Mouse (Mus musculus): ENCODE measurements around the gene Naif1. TPM values are rescaled to one million over a fixed set of nuclear protein-coding genes. Genes with fewer than 3 reads are reported as not detected.

Gene Naif1
- polyA plus RNA-seq, 1 experiment from 2014 or later: 7.0 TPM

DNA sequence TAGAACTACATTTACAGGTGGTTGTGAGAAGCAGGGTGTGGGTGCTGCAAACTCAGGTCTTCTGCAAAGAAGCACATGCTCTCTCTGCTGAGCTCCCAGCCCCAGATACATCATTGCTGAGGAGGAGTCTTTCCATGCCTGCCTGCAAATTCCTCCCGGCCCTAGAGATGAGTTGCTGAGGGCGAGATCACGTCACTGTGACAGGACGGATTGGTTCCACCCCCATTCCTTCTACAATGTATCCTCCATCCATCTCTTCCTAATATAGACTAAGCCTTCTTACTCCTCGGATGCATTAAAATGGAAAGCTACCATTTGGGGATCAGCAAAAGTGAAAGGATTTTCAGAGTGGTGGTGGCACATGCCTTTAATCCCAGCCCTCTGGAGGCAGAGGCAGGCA, 24.7 kb upstream of the Naif1 start:
- no peaks in the 10 kb centered on the region for H3K9me3 ChIP-seq (ENCODE audit: control insufficient read depth, low read length)
- peaks cover 4% of the 10 kb centered on the region; the same call in 1 of the 2 replicates for H3K36me3 ChIP-seq (ENCODE audit: control insufficient read depth, insufficient read depth)
- 80% methylated on average over 5 of the region's 5 CpGs for WGBS
- H3K4me2 ChIP-seq (ENCODE audit: low read length): no peak overlapping the region
- no peak overlapping the region for H3K27ac ChIP-seq (ENCODE audit: low read length)
- no peak overlapping the region for H3K4me3 ChIP-seq (replicated peaks; ENCODE audit: low read length)
- no peak for ATAC-seq
- no peaks in the 10 kb centered on the region for H3K27me3 ChIP-seq (replicated peaks; ENCODE audit: control insufficient read depth, insufficient read depth, low read length)
- peaks cover 41% of the 10 kb centered on the region for H3K4me1 ChIP-seq (replicated peaks; ENCODE audit: control insufficient read depth, insufficient read depth, low read length)
- H3K9ac ChIP-seq (replicated peaks; ENCODE audit: low read depth, low read length): no peak overlapping the region

DNA sequence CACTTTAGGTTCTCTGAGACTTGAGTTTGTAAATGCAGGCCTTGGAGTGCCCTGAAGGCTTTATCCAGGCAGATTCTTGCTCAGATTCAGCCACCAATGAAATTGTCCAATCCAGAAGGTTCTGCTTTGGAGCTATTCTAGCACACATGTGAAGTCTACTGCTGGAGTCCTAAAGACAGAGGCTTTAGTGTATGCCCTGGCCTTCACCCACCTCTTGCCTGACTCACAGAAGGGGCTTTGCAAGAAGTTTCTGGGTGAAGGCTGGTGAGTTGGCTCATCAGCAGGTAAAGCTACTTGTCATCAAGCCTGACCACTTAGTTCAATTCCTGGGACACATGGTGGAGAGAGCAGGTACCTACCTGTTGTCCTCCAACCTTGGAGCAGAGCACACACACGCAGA, 24.1 kb upstream of the Naif1 start:
- no peak for ATAC-seq
- Histone ChIP-seq H3K4me3 (replicated peaks; ENCODE audit: low read length) (no peak overlapping the region), H3K4me1 (replicated peaks; ENCODE audit: control insufficient read depth, insufficient read depth, low read length) (peaks cover 42% of the 10 kb centered on the region), H3K9me3 (ENCODE audit: control insufficient read depth, low read length) (no peaks in the 10 kb centered on the region), H3K27ac (ENCODE audit: low read length) (no peak overlapping the region), H3K4me2 (ENCODE audit: low read length) (no peak overlapping the region), H3K27me3 (replicated peaks; ENCODE audit: control insufficient read depth, insufficient read depth, low read length) (no peaks in the 10 kb centered on the region), H3K36me3 (ENCODE audit: control insufficient read depth, insufficient read depth) (no peaks in the 10 kb centered on the region), H3K9ac (replicated peaks; ENCODE audit: low read depth, low read length) (no peak overlapping the region)
- 91% methylated on average over 1 of the region's 1 CpGs for WGBS

DNA sequence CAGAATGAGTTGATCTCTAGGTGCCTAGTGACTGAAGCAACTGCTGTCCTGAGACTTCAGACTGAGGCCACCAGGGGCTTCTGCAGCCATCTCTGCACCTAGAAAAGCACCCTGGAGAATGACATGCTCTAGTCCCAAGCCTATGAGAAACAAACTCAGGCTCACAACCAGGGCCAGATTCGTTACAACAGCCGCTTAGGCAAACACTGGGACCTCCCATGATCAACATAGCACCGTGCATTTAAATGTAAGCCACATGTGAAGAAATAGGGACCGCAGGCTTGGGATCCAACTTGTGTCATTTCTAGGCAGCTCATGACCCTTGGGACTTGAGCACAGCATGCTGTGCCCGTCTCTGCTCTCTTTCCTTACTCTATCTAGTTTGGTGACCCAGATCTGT, 22.5 kb upstream of the Naif1 start:
- peak overlapping the region; percentile 31 for H3K4me3 ChIP-seq (replicated peaks; ENCODE audit: low read length)

DNA sequence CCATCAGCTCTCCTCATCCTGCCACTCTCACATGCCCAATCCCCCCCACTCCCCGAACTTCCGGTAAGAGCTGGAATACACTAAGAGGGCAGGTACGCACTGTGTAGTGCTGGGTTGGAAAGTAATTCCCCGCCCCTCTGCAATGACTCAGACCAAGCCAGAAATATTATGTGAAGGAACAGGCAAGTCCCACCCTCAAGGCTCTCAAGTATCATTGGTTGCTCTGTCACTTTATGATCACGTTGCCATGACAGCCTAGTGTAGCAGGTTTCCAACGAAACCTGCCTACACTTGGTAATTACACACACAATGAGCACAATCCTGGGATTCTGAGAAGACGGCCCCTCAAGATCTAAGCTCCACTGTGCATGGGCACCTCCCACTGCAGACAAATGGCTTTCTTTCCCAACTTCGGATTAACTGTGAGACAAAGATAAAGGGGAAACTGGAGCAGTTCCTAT, 22.0 kb upstream of the Naif1 start:
- peaks cover 48% of the 10 kb centered on the region for H3K4me1 ChIP-seq (replicated peaks; ENCODE audit: control insufficient read depth, insufficient read depth, low read length)
- WGBS: 18% methylated on average over 8 of the region's 8 CpGs
- peak; percentile 80 for ATAC-seq

More for the DNA sequence above, 22.5 kb upstream of the Naif1 start:
- Histone ChIP-seq H3K9me3 (ENCODE audit: control insufficient read depth, low read length) (no peaks in the 10 kb centered on the region), H3K4me2 (ENCODE audit: low read length) (peak overlapping the region; percentile 65), H3K9ac (replicated peaks; ENCODE audit: low read depth, low read length) (no peak overlapping the region), H3K27ac (ENCODE audit: low read length) (peak overlapping the region; percentile 56), H3K27me3 (replicated peaks; ENCODE audit: control insufficient read depth, insufficient read depth, low read length) (no peaks in the 10 kb centered on the region), H3K4me1 (replicated peaks; ENCODE audit: control insufficient read depth, insufficient read depth, low read length) (peaks cover 50% of the 10 kb centered on the region), H3K36me3 (ENCODE audit: control insufficient read depth, insufficient read depth) (no peaks in the 10 kb centered on the region)
- 68% methylated on average over 5 of the region's 5 CpGs for WGBS
- no peak for ATAC-seq

DNA sequence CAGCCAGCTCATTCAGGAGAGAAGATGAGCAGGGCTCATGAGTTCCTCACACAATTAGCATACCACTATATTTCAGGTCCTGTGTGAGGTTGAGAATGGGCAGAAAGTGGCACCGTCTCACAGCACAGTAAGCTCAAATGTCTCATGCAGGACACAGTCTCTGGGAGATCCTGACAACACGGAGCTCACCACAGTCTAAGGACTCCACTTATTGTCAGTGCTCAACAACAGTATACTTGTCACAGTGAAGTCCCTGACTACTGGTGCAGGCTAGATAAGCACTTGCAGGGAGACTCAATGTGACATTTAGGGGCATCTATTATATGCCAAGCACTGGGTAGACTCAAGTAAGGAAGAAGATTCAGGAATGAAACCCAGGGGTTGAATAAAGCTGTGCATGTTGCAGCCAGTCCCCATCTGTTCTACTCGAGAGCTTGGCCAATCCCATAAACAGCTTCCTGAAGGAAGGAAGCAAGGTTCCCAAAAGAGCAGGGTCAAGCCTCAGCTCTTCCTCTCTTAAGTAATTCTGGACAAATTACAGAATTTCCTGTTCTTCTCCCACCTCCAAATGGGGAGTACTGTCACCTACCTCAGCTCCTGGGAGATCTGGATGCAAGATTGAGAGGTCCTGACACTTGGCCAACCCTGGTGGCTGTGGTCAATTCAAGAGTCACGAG, 20.9 kb upstream of the Naif1 start:
- H3K27me3 ChIP-seq (replicated peaks; ENCODE audit: control insufficient read depth, insufficient read depth, low read length): no peaks in the 10 kb centered on the region
- H3K9ac ChIP-seq (replicated peaks; ENCODE audit: low read depth, low read length): peak overlapping the region; percentile 26; the same call in 1 of the 2 replicates
- WGBS: 69% methylated on average over 4 of the region's 4 CpGs
- no peak for ATAC-seq
- H3K27ac ChIP-seq (ENCODE audit: low read length): peak overlapping the region; percentile 71; the same call in 1 of the 2 replicates
- H3K4me1 ChIP-seq (replicated peaks; ENCODE audit: control insufficient read depth, insufficient read depth, low read length): peaks cover 38% of the 10 kb centered on the region
- peak overlapping the region; percentile 31 for H3K4me3 ChIP-seq (replicated peaks; ENCODE audit: low read length)
- H3K36me3 ChIP-seq (ENCODE audit: control insufficient read depth, insufficient read depth): no peaks in the 10 kb centered on the region
- H3K9me3 ChIP-seq (ENCODE audit: control insufficient read depth, low read length): no peaks in the 10 kb centered on the region
- H3K4me2 ChIP-seq (ENCODE audit: low read length): peak overlapping the region; percentile 65

More for the DNA sequence above, 22.0 kb upstream of the Naif1 start:
- Histone ChIP-seq H3K9me3 (ENCODE audit: control insufficient read depth, low read length) (no peaks in the 10 kb centered on the region), H3K36me3 (ENCODE audit: control insufficient read depth, insufficient read depth) (no peaks in the 10 kb centered on the region), H3K4me3 (replicated peaks; ENCODE audit: low read length) (peak overlapping the region; percentile 31), H3K27ac (ENCODE audit: low read length) (peak overlapping the region; percentile 71), H3K9ac (replicated peaks; ENCODE audit: low read depth, low read length) (peak overlapping the region; percentile 47), H3K27me3 (replicated peaks; ENCODE audit: control insufficient read depth, insufficient read depth, low read length) (no peaks in the 10 kb centered on the region), H3K4me2 (ENCODE audit: low read length) (peak overlapping the region; percentile 65)

DNA sequence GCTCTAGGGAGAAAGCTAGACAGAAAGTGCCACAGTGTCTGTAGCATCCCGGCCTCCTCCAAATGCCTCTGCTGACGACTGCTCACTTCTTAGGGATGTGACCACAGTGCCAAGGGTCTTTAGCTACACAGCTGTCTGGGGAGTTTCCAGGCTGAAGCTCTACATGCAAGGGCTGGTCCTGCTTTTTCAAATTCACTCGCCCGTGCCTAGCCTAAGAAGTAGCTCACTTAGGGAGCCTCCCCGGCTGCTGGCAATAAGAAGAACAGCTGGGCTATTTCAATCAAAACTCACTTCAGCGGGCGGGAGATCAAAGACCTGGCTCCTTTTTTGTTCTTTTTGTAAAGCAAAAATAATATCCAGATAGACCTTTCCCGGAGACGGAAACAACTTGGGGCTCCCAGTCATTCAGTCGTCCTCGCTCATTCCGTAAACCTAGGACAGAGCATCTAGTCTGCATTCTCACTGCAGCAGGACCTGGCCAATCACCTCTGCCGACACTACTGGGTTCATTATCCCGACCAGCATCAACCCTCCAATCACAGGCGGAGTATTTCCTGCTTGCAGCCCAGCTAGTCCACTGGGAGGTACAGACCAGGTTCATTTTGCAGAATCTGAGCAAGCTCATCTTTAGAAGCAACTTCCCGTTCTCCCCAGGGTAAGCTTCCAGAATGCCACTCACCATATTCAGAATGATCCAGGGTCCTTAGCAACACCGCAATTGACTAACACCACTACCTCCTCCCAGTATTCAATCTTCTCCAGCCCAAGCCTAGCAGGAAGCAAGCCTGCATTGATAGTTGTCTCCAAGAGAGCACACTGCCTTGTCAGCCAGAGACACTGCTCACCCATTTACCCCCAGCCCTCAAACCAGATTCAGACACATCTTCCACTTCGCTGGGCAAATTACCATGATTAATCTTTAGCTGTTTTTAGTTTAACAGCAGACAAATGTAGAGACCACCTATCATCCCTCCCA, 19.3 kb upstream of the Naif1 start:
- H3K9ac ChIP-seq (replicated peaks; ENCODE audit: low read depth, low read length): peak overlapping the region; percentile 58
- no peaks in the 10 kb centered on the region for H3K36me3 ChIP-seq (ENCODE audit: control insufficient read depth, insufficient read depth)
- ATAC-seq: peak; percentile 97
- H3K27ac ChIP-seq (ENCODE audit: low read length): peak overlapping the region; percentile 87
- WGBS: 5% methylated on average over 18 of the region's 18 CpGs
- H3K9me3 ChIP-seq (ENCODE audit: control insufficient read depth, low read length): no peaks in the 10 kb centered on the region
- H3K27me3 ChIP-seq (replicated peaks; ENCODE audit: control insufficient read depth, insufficient read depth, low read length): no peaks in the 10 kb centered on the region
- H3K4me3 ChIP-seq (replicated peaks; ENCODE audit: low read length): peak overlapping the region; percentile 48
- peak overlapping the region; percentile 65 for H3K4me2 ChIP-seq (ENCODE audit: low read length)
- peaks cover 38% of the 10 kb centered on the region for H3K4me1 ChIP-seq (replicated peaks; ENCODE audit: control insufficient read depth, insufficient read depth, low read length)

DNA sequence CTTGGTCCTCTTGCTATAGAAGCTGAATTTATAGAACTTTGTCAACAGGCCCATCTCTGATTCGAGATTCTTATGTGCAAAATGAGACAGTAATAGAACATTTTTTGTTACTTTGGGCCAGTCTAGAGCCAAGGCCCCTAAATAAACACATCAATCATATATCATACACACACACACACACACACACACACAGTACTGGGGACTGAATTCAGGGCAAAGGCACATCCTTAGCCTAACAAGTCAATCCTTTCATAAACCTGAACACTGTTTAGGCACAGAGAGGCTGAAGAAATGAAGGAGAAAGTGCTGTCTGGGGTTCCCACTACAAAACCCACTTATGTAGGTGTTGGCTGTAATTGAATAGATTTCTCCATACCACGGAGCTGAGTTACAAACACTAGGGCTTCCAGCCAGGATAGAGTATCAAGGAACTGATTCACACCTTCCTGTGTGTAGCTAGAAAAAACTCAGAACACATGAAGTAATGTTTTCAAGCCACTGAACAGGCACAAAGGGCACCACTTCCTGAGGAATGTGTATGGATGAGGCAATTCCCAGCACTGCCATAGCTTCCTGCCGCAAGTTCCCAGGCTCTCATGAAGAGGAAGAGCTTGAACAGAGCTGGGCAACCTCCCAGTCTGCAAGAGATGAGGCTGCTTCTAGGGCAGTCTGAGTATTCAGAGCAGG, 13.4 kb upstream of the Naif1 start:
- peak; percentile 87 for ATAC-seq
- 21% methylated on average over 3 of the region's 3 CpGs for WGBS
- peak overlapping the region; percentile 59 for H3K27ac ChIP-seq (ENCODE audit: low read length)
- no peaks in the 10 kb centered on the region for H3K27me3 ChIP-seq (replicated peaks; ENCODE audit: control insufficient read depth, insufficient read depth, low read length)
- H3K36me3 ChIP-seq (ENCODE audit: control insufficient read depth, insufficient read depth): no peaks in the 10 kb centered on the region
- H3K4me3 ChIP-seq (replicated peaks; ENCODE audit: low read length): no peak overlapping the region
- H3K9ac ChIP-seq (replicated peaks; ENCODE audit: low read depth, low read length): no peak overlapping the region
- peaks cover 12% of the 10 kb centered on the region for H3K4me1 ChIP-seq (replicated peaks; ENCODE audit: control insufficient read depth, insufficient read depth, low read length)
- no peaks in the 10 kb centered on the region for H3K9me3 ChIP-seq (ENCODE audit: control insufficient read depth, low read length)
- no peak overlapping the region for H3K4me2 ChIP-seq (ENCODE audit: low read length)

DNA sequence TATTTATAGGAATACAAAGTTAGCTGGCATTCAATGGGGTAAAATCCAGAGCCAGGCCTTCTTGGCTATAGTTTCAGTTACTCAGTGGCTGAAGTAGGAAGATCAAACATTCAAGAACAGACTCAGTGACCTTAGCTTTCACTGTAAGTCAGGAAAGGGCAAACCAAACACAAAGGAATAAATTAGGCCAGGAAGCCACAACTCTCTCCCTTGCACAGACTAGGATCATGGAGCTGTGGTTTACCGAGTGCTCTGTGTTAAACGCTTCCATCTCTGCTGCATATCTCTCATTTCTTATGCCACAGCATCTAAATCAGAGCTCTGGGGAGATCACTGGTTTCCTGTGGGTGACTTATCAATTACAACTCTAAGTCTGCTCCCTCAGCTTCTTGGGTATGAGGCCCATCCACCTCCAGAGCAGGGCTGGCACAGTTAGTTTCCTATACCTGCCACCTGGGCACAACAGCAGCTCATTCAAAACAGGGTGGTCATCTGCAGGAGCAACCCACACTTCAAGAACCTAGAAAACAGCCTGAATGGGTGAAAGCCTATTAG, 12.6 kb upstream of the Naif1 start:
- no peak overlapping the region for H3K4me2 ChIP-seq (ENCODE audit: low read length)
- ATAC-seq: no peak

More for the DNA sequence above, 12.6 kb upstream of the Naif1 start:
- peak overlapping the region; percentile 54 for H3K27ac ChIP-seq (ENCODE audit: low read length)
- H3K4me3 ChIP-seq (replicated peaks; ENCODE audit: low read length): no peak overlapping the region
- WGBS: 64% methylated on average over 2 of the region's 2 CpGs
- H3K4me1 ChIP-seq (replicated peaks; ENCODE audit: control insufficient read depth, insufficient read depth, low read length): peaks cover 12% of the 10 kb centered on the region
- no peak overlapping the region for H3K9ac ChIP-seq (replicated peaks; ENCODE audit: low read depth, low read length)
- H3K9me3 ChIP-seq (ENCODE audit: control insufficient read depth, low read length): no peaks in the 10 kb centered on the region
- H3K27me3 ChIP-seq (replicated peaks; ENCODE audit: control insufficient read depth, insufficient read depth, low read length): no peaks in the 10 kb centered on the region
- no peaks in the 10 kb centered on the region for H3K36me3 ChIP-seq (ENCODE audit: control insufficient read depth, insufficient read depth)
